Mouse (Mus musculus): ENCODE data around the gene Slc30a7.

Slc30a7 gene

GRCm38 (mm10) chr3:115949220-115949920 lies 57.8 kb downstream of the Slc30a7 start:
- DNase-seq (ENCODE audit: low read depth, low spot score): no peak

- DNase-seq (ENCODE audit: low read depth, low spot score): no peak
Measured at GRCm38 (mm10) chr3:115946272-115946671, 60.9 kb downstream of the Slc30a7 start.

DNA sequence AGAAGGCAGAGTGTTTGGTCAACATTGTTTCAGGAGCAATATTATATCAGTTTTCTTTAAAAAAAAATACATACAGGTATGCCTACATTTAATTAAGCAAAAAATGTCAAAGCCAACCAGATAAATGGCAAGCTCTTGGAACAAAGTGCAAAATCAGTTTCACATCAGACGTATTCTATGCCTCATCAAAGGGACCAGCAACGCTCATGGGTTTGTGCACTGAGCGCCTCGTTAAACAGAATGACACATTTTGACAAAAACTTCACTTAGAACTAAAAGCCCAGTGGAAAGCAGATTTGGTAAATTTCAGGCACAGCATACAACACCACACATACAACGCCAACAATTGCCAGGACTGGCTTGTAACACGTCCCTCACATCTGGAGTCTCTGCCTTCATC lies 62.8 kb downstream of the Slc30a7 start:
- peak; percentile 50 for DNase-seq (ENCODE audit: low read depth, low spot score)

DNA sequence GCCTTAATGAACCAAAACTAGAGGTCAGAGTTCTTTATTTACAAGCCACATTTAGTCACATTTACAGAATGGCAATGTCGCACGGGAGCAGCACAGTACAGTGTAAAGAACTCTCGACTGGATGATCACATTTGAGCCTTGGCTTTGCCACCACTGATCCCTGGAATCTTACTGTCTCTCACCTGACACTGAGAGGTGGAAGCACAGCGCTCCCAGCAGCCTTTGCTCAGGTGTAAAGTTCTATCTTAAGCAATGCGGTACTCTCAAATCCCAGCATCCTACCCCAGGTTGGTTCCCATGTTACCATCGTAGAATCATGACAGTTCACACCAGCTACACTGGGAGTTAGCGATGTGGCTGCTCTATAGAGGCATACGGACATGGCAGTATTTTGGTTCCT lies 65.7 kb downstream of the Slc30a7 start:
- DNase-seq (ENCODE audit: low read depth, low spot score): no peak

GRCm38 (mm10) chr3:115940510-115940909 lies 66.7 kb downstream of the Slc30a7 start:
- DNase-seq (ENCODE audit: low read depth, low spot score): peak; percentile 27

DNA sequence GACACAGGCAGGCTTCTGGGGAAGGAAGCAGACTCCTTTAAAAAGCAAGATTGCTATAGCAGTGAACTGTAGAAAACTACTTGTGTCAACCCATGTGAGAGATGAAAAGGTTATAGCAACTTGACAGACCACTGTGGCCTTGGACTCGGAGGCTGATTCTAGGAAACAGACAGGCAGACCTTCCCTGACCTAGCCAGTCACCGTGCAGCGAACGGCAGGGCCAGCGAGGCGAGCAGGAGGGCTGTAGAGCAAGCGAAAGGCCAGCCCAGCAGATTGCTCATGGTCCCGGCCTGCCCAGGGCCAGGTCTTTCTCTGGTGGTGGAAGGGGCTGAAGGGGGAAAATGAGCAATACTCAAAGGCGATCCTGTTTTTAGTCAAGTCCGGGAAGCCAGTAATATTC lies 69.4 kb downstream of the Slc30a7 start:
- DNase-seq (ENCODE audit: low read depth, low spot score): no peak

DNA sequence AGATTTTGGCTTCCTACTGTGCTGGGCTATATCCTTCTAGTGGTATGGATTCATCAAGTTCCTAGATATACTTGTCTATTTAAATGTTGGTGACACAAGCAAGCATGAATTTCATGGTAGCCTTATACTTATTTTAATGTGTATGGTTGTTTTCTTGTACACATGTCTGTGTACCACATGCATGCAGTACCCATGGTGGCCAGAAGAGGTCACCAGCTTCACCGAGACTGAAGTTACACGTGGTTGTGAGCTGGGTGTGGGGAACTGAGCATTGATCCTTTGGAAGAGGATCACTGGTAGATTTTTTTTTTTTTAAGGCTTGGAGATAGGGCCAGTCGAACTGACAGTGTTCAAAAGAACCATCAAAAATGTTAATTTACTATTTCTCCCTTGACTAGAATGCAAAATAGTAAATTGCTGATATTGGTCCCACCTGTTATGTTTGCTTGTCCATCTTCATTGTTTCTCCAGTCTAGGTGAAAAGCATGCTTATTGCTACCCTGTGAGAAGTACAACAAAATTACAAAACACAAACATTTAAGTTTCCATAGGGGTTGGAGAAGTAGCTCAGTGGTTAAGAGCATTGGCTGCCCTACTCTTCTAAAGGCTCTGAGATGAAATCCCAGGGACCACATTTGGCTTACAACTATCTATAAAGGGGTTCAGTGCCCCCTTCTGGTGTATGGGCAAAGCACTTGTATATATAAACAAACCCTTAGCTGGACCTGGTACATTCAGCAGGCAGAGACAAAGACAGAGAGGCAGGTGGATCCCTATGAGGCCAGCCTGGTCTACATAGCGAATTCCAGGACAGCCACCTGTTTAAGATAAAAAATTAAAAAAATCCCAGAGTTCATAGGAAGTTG lies 70.2 kb downstream of the Slc30a7 start:
- DNase-seq (ENCODE audit: low read depth, low spot score): peak; percentile 76

- peak; percentile 76 for DNase-seq (ENCODE audit: low read depth, low spot score)
Measured at GRCm38 (mm10) chr3:115933293-115934186, 73.7 kb downstream of the Slc30a7 start.

- no peak for DNase-seq (ENCODE audit: low read depth, low spot score)
Measured at GRCm38 (mm10) chr3:115931701-115932100, 75.5 kb downstream of the Slc30a7 start.

DNA sequence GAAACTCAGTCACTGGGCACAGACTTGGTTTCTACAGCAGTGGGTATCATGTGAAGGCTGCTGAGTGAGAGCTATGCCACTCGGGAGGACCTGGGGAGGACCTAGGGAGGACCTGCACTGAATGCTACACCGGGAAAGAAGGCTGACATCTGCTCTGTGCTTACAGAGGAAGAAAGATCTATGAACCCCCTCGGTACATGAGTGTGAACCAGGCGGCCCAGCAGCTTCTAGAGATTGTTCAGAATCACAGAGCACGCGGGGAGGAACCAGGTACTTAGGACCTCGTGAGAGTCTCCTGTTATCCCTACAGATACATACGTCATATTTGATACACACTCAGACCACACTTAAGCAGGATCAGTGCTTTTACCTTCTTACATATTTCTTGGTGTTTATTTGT lies 80.7 kb downstream of the Slc30a7 start:
- DNase-seq (ENCODE audit: low read depth, low spot score): no peak

DNA sequence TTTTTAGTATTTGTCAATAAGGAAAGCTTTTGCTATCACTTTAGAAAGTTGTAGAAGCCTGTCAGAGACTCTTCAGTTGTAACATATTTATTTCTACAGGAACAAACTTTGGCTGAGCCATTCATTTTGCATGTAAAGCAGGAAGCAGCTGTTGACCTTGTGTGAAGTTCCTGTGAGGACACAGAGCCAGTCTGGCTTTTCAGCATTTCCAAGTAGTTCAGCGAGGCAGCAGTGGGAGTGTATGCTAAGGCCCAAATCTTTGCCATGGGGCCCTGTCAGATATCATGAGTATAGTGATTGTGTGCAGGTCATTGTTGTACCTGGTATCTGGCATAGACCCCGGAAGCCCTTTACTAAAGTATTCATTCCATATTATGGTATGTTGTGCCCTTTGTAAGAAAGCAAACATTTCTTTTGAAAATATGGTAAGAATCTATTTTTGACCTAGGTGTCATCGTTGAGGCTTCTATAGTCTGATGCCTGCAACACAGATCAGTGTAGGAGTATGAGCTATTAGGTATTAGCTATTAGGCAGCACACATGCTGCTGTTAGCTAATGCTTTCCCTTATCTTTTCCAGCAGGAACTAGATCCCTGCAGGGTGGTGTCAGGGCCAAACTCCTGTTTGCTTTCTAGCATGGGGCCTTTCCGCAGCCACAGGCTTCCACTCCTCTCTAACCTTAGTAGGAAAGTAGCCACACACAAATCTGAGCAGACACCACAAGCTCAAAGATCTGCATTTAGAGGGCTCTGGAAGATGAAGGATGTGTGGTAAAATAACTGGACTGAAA lies 82.6 kb downstream of the Slc30a7 start:
- no peak for DNase-seq (ENCODE audit: low read depth, low spot score)

- peak; percentile 54 for DNase-seq (ENCODE audit: low read depth, low spot score)
Measured at GRCm38 (mm10) chr3:115907406-115907805, 99.8 kb downstream of the Slc30a7 start.

- DNase-seq (ENCODE audit: low read depth, low spot score): no peak
Measured at GRCm38 (mm10) chr3:115905567-115905966, 101.6 kb downstream of the Slc30a7 start.

GRCm38 (mm10) chr3:115905067-115905466 lies 102.1 kb downstream of the Slc30a7 start:
- no peak for DNase-seq (ENCODE audit: low read depth, low spot score)

- DNase-seq (ENCODE audit: low read depth, low spot score): no peak
Measured at GRCm38 (mm10) chr3:115902301-115902956, 104.8 kb downstream of the Slc30a7 start.

- DNase-seq (ENCODE audit: low read depth, low spot score): peak; percentile 21
Measured at GRCm38 (mm10) chr3:115898354-115898948, 108.8 kb downstream of the Slc30a7 start.

DNA sequence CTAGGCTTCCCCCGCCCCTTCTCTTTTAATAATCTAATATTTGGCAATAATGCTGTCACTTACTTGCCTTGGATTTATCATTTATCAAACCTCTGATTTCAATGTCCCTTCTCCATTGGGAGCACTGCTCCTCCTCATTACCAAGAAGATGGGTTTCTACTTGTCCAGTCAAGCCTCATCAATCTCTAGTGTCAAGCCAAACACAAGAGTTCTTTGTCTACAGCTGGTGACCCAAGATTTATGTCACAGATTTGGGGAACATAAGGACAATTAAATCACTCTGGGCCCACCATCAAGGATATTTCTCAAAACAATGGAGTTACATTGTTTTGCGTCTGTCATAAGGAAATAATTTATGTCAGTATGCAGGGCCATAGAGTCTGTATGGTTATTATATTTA lies 114.0 kb downstream of the Slc30a7 start:
- DNase-seq (ENCODE audit: low read depth, low spot score): no peak

DNA sequence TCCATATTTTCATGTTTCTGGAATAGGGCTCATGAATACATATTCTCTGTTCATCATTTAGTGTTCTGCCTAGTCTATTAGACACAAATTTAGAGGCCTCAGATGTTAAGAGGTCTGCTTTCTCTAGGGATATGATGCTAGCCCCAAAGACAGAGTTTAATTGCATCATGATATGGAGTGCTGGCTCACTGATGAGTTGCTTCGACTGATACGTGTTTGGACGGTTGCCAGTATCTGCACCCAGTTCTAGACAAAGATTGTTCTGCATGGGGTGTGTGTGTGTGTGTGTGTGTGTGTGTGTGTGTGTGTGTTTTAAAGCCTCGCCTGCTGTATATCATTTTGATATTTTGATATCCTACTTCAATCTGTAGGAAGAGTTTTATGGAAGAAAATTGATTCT lies 114.9 kb downstream of the Slc30a7 start:
- no peak for DNase-seq (ENCODE audit: low read depth, low spot score)

Data from CD4-positive helper T cell, adult 2 months (primary cell).